Mouse (Mus musculus): ENCODE results near the gene Mrps21.

Gene Mrps21

GRCm38 (mm10) chr3:95856115-95856514 is 15.2 kb downstream of the Mrps21 start:
- peak in 1 of 2 experiments; percentile 2 for DNase-seq (ENCODE audit: low read depth in 2 of 2, low spot score in 2 of 2)

GRCm38 (mm10) chr3:95855502-95856089 is 15.7 kb downstream of the Mrps21 start, which contains the start of gene Prpf3:
Prpf3 (minus strand) TSS chr3:95855885.
- DNase-seq (ENCODE audit: low read depth in 2 of 2, low spot score in 2 of 2), result peak; percentile 89 to 92

GRCm38 (mm10) chr3:95851317-95851716 is 20.0 kb downstream of the Mrps21 start:
- no peak for DNase-seq (ENCODE audit: low read depth in 2 of 2, low spot score in 2 of 2)

- no peak for DNase-seq (ENCODE audit: low read depth in 2 of 2, low spot score in 2 of 2)
These were observed 20.7 kb downstream of the Mrps21 start for GRCm38 (mm10) chr3:95850611-95851010.

- no peak for DNase-seq (ENCODE audit: low read depth in 2 of 2, low spot score in 2 of 2)
These were observed 28.7 kb downstream of the Mrps21 start for GRCm38 (mm10) chr3:95842503-95843214.

- no peak for DNase-seq (ENCODE audit: low read depth in 2 of 2, low spot score in 2 of 2)
These were observed 32.1 kb downstream of the Mrps21 start for GRCm38 (mm10) chr3:95839250-95839649.

- no peak for DNase-seq (ENCODE audit: low read depth in 2 of 2, low spot score in 2 of 2)
These were observed 42.3 kb downstream of the Mrps21 start for GRCm38 (mm10) chr3:95829053-95829452.

- DNase-seq (ENCODE audit: low read depth in 2 of 2, low spot score in 2 of 2), result no peak
These were observed 45.0 kb downstream of the Mrps21 start for GRCm38 (mm10) chr3:95826275-95826674.

GRCm38 (mm10) chr3:95820046-95821010 is 51.0 kb downstream of the Mrps21 start:
- DNase-seq (ENCODE audit: low read depth in 2 of 2, low spot score in 2 of 2), result no peak

- peak; percentile 99 to 100 for DNase-seq (ENCODE audit: low read depth in 2 of 2, low spot score in 2 of 2)
These were observed 51.9 kb downstream of the Mrps21 start for GRCm38 (mm10) chr3:95819351-95819985.

- peak; percentile 66 to 67 for DNase-seq (ENCODE audit: low read depth in 2 of 2, low spot score in 2 of 2)
These were observed 52.6 kb downstream of the Mrps21 start, which contains the start of gene Rprd2 for GRCm38 (mm10) chr3:95818571-95819288. Rprd2 (minus strand) TSS chr3:95818863.

- DNase-seq (ENCODE audit: low read depth in 2 of 2, low spot score in 2 of 2), result peak in 1 of 2 experiments; percentile 28
These were observed 53.2 kb downstream of the Mrps21 start for GRCm38 (mm10) chr3:95818026-95818511.

GRCm38 (mm10) chr3:95816681-95817080 is 54.6 kb downstream of the Mrps21 start:
- no peak for DNase-seq (ENCODE audit: low read depth in 2 of 2, low spot score in 2 of 2)
